Mouse (Mus musculus): ENCODE data around the gene Gm5475.

The Gm5475 gene

DNA sequence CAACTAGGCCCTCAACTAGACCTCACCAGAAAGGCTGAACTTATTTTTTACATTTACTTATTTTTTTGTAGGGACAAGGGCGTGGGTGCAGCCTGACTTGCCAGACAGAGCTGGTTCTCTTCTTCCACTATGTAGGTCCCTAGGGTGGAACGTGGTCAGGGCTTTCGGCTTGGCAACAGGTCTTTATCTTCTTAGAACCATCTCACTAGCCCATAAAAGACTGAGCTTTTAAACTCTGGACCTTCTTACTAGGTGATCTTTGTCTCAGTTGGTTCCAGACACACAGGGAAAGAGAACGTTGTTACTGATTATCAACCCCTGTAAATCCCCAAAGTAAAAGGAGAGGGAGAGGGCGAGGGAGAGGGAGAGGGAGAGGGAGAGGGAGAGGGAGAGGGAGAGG, 8.6 kb upstream of the Gm5475 start:
- DNase-seq (ENCODE audit: extremely low spot score, low read depth, low spot score) = no peak

DNA sequence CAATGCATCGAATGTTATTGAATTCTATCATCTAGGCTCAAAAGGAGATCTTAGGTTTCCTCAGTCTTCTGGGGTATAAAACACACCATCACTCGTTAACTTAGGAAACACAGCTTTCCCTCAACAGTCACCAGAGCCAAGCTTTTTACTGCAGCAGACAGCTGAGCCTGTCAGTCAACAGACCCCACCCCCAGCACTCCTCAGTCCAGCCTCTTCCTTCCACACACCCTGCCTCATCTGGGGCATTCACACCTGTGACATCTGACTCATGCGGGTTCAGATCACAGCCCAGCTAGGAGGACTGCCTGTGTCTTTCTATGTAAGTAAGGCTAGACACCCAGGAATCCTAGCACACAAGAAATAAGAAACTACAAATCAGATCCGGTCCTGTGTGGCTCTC, 7.9 kb upstream of the Gm5475 start:
- DNase-seq (ENCODE audit: extremely low spot score, low read depth, low spot score) = no peak

DNA sequence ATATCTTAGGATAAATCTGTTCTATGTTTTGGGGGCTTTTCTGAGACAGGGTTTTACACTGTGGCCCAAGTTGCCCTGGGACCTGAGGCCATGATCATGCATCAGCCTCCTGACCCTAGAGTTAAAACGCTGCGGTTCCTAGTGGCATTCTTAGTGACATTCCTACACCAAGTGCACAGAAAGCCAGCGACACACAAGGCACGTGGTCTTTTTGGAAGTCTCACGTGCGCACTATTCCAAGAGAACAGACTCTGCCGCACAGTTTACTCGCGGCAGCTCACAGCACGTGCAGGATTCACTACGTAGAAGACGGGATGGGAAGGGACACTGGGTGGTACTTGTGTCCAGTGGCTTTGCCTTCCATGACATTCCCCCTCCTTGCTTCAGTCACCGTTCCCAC, 7.0 kb upstream of the Gm5475 start:
- no peak for DNase-seq (ENCODE audit: extremely low spot score, low read depth, low spot score)

DNA sequence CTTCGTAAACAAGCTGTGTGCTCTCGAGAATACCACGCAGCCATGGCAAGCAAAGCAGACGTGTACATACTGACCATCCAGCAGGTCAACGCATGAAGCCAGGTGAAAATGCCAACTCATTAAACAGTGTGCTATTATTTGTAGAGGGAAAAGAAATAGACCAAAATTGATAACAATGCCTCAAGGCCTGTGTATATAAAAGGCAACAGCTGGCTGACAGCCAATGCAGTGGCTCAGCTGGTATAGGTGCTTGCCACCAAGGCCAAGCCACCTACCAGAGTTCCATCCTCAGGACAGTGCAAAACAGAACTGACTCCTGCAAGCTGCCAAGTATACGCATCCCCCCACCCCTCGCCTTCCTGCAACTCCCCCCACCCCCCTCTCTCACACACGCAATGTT, 6.3 kb upstream of the Gm5475 start:
- no peak for DNase-seq (ENCODE audit: extremely low spot score, low read depth, low spot score)

DNA sequence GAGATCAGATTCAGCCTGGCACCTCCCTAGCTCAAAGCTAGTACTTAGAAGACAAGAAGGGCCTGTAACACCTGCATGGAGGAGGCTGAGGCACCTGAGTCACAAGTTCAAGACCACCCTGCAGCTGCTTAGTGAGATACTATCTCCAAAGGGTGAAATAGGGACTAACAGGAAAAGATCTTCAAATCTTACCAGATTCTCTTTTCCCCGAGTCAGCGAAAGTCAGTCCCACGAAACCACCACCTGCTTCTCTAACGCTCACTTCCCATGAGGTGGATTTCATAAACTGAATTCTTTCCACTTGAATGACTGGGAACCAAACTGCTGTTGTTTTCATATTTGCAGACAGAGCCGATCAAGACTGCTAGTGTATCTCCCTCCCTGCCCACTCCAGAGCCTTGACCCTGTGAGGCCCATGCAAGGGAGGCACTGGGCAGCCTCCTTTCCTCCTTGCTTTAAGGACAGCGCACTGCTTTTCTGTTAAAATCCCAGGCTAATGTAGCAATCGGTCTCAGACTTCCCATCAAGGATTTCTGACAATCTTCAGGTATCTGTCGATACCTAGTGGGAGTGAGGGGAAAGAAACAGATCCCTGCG, 4.0 kb upstream of the Gm5475 start:
- DNase-seq (ENCODE audit: extremely low spot score, low read depth, low spot score) = no peak

DNA sequence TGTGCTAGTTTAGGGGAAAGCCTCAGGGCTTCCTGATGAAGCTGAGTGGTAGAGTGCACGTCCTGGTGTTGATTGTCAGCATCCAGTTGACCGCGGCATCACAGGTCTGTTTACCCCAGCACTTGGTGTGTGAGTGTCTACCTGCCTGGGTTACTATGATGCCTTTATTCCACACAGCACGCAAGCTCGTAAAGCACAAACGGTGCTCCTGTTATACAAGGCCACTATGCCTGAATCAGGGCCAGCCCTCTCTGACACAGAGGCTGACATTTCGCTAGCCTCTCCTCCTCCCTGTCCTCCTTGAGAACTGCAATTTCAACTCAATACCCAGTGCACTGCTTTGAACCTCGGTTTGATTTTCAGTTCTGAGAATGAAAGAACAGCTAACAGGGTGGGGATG, 2.6 kb upstream of the Gm5475 start:
- DNase-seq (ENCODE audit: extremely low spot score, low read depth, low spot score) = no peak

DNA sequence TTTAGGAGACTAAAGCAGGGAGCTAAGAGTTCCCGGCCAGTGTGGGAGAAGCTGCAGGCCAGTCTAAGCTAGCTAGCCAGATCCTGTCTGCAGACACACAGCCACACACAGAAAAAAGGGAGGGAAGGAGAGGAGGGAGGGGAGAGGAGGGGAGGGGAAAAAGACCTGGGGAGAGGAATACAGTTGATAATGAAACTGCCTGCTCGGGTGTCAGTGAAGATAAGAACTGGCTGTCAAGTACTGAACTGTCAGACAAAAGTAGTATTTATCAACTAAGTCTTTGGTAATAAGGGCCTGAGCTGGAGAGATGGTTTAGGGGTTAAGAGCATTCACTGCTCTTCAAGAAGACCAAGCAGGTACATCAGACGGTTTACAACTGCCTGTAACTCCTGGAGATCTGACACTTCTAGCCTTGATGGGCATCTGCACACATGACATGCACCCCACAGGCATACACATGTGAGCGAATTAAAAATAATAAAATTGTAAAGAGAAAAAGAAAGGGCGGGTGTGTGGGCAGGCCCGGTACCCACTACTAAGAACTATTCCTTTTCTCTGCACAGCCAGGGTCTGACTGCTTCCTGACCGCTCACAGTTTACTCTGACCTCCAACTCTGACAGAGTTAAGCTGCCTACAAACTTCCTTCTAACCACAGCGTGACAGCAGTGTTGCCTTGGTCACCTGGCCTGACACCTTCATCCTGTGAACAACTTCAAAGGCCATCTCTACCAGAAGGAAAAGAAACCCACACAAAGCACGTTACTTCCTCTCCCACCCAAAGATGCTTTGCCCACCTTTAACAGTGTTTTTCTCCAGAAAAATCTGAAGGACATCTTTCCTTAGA, 1.8 kb upstream of the Gm5475 start:
- no peak for DNase-seq (ENCODE audit: extremely low spot score, low read depth, low spot score)

DNA sequence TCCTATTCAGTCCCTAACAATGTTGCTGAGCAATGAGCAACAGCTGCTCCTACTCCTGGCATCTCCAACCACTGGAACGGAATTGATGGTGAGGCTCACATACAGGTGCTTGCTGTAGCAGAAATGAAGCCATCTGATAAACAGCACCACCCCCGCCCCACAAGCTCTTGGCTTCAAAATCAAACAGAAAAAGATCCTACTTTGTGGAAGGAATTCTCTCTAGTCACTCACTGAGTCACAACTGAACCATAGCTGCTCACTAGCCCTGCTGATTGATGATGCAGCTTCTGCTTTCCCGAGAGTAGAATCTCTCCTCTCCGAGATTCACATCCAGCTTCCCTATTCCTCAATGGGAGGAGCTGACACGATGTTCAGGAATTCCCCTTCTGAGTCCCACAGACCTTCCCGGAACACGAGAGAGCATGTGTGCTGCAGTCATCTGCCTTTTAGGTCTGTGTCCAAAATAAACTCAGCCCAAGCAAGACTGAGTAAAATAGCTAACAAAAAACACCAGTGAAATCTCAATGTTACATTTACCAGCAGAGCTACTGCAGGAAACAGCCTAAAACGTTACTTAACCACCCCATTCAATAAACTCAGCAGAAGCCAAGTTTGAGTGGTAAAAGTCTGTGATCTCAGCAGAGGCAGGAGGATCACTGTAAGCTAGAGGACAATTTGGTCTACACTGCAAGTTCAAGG, 739 bp upstream of the Gm5475 start:
- no peak for DNase-seq (ENCODE audit: extremely low spot score, low read depth, low spot score)

DNA sequence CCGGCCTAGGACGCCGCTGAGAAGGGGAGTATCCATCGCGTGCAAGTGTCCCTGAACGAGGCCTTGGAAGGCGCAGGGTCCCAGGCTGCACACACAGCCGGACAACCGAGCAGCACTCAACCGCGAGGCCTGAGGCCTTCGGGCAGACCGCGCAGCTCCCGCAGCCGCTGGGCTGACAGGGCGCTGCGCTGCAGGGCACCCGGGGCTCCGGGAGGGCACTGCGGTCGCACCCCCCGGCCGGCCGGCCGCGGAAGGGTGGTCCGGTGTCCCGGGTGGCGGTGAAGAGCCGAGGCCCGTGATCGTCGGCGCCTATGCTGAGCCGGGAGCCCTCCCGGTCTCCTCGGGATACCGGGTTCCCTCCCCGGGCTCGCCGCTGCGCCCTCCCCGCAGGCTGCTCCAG, 529 bp downstream of the Gm5475 start:
- no peak for DNase-seq (ENCODE audit: extremely low spot score, low read depth, low spot score)

DNA sequence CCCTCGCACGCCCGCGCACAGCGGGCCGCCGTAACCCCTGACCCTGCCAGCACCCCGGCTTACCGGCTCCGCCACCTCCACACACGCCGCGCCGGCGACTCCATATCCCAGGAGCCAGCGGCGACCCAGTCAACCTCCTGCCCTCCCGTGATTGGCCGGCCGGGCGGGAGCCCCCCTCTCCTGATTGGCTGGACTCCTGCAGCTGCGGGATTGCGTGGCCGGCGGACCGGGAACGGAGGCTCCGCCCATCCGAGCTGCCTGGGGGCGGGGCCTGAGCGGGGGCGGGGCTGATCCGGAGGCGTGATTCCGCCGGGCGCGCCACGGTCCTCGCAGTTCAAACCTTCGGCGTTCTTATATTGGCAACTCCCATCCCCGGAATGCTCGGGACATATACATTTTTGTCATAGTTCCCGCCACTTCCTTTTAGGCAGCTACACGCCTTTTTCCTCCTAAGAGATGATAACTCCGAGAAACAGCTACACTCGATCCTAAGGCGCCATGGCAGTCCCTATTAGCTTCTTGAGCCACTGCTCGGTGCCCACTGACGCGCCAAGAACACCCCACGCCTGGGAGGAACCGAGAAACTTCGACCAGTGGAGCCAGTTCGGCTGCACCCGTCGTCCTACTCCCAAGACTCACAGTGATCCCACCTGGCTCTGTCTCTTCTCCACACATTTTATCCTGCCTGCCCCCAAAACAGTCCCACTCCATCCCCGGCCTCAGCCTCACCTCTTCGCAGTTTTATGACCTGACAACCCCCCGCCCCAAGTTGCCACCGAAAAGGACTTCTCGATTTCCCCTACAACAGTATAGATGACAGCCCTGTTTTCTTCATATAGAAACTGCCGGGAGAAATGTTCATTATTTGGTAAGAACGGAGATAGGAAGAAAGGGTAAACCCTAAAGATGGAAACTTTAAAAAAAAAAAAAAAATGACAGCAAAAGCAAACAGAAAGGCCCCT, 1.2 kb downstream of the Gm5475 start:
- peak; percentile 56 for DNase-seq (ENCODE audit: extremely low spot score, low read depth, low spot score)

DNA sequence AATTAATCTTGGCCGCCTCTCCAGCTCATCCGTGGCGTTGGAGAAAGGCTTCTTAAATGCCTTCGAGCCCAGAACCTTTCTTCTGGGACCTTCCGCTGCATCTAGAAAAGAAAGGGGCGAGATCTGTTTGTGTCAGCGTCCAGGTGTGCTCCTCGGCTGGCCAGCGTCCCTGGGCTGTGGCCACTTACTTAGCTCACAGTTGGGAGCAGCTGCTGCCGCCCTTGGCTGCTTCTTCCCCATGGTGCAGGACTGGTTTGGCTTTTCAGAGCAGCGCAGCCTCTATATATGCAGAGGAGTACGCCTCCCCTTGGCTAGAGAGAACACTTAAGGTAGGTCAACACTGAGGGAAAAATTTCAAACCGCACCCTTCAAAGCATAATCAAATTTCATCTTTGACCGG, 2.0 kb downstream of the Gm5475 start:
- no peak for DNase-seq (ENCODE audit: extremely low spot score, low read depth, low spot score)

DNA sequence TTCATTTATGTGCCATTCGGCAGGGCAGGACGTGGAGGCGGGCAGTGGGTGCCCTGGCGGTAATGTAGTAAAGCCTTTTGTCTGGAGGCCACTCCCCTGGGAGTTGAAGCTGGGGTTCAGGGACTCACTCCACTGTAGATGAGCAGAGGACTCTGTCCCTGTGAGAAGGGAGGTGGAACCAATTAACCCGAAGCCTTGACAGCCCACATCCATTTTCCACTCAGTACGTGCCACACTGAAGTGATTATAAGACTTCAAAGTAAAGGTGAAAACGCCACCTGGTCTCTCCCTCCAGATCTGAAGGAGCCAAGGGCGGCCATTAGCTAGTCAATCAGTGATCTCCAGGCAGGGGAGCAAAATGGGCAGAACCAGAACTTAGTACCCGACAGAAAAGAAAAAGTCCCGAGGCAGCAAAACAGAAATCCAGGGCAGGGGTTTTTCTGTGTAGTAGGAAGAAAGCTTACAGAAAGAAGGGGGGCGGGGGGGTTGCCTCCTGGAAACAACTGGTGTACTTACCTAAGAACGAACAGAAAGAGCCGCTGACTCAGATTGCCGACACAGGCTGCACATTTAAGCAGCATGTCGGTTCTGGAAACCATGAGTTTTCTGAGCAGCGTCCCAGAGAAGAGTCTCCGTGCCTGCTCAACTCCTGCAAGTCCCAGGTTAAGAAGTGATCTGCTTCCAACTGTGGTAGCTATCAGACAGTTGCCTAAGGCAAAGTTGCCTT, 2.6 kb downstream of the Gm5475 start, which contains the start of gene Slc11a2:
Gene Slc11a2, minus strand, starts transcription at position 677 of the 727 bp plus-strand sequence.
- peak; percentile 56 for DNase-seq (ENCODE audit: extremely low spot score, low read depth, low spot score)

DNA sequence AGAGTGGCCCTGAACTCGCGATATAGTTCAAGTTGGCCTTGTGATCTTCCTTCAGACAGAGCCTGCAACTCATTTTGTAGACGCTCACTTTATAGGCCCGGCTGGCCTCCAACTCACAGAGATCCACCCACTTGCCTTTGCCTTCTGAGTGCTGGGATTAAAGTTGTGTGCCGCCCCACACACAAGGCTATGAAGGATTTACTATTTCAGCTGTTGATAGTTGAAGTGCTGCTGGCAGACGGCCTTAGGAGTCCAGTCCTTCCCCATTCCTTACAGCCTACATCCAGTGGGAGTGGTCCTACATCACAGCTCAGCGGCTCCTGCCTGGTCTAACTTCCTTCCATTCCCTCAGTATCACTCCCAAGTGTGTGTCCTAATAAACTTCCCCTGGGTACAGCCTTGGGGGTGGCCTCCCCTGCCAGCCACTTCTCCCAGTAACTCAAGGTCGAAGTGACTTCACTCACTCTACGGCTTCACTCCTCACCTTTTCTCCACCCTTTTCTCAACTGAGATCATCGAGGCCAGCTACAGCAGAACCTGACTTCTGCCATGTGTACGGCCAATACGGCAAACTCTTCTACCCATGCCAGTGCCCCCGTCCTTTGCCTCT, 6.5 kb downstream of the Gm5475 start:
- no peak for DNase-seq (ENCODE audit: extremely low spot score, low read depth, low spot score)

DNA sequence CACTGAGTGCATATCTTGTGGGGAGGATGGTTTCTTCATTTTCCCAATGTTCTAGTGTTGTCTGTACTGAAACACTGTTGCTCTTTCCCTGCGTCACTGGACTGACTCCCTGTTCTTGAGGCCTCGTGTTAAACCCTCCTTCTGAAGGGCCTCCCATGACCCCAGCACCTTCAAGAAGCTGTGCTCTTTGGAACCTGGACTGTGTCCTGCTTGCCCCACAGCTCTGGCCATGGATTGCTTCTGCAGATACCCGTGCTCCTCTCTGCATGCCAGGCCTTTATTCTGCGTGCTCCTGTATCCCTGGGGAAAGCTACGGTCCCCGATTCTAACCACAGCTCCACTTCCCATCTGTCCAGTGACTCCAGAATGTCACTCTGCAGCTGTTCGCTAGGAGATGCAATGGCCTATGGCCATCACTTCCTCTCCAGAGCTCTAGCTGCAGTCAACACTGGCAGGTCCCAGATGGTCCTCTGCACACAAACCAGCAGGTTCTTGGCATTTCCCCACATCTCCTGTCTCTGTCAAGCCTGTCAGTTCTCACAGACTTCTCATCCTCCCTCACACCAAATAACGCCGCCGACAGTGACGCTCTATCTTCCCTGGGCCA, 8.1 kb downstream of the Gm5475 start:
- no peak for DNase-seq (ENCODE audit: extremely low spot score, low read depth, low spot score)

DNA sequence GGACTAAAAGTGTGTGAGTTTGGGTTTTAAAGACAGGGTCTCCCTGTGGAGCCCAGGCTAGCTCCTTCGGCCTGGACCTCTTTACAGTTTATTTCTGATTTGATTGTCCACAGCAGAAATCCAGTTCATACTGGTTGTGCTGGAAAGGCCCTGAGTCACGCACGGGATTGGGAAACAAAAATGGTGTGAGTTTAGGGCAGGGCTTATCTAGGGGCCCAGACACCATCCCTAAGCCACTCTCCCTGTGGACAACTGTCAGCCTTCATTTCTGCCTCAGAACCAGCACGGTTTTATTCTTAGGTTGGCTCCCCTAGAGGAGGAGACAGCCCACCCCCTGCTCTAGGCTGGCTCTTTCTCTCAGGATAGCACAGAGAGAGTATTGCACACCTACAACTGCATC, 11.3 kb downstream of the Gm5475 start:
- no peak for DNase-seq (ENCODE audit: extremely low spot score, low read depth, low spot score)

DNA sequence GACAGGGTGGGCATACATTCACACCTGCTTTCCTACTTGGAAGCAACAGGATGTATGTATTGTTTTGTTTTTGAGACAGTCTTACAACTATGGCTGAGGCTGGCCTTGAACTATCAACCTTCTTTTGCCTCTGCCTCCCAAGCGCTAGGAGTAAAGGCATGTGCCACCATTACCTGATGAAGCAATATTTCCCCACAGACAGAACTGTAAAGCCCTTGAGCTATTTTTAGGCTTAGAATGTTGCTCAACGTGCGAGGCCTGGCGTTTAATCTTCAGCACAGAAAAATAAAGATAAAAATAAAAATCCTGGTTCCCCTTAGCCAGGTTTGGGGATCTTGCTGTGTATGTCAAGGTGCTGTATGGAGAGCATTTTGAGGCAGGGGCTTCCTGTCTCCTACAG, 14.2 kb downstream of the Gm5475 start:
- DNase-seq (ENCODE audit: extremely low spot score, low read depth, low spot score) = no peak

DNA sequence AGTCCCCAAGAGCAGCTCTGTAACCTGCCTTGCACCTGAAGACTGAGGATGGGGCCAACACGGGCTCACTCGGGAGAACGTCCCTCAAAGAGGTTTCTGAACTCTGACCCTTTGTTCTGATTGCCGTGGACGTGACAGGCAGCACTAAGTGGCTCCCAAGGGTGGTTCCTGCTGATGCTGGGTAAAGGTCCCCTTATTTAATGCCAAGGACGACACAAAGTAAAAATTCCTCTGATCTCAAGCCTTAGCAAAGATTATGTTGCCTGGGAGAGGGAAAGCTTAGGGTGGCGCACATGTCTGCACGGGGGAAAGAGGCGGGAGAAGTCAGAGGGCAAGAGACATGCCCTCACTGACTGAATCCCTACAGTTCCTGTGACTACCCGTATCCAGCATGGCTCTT, 14.6 kb downstream of the Gm5475 start:
- no peak for DNase-seq (ENCODE audit: extremely low spot score, low read depth, low spot score)

DNA sequence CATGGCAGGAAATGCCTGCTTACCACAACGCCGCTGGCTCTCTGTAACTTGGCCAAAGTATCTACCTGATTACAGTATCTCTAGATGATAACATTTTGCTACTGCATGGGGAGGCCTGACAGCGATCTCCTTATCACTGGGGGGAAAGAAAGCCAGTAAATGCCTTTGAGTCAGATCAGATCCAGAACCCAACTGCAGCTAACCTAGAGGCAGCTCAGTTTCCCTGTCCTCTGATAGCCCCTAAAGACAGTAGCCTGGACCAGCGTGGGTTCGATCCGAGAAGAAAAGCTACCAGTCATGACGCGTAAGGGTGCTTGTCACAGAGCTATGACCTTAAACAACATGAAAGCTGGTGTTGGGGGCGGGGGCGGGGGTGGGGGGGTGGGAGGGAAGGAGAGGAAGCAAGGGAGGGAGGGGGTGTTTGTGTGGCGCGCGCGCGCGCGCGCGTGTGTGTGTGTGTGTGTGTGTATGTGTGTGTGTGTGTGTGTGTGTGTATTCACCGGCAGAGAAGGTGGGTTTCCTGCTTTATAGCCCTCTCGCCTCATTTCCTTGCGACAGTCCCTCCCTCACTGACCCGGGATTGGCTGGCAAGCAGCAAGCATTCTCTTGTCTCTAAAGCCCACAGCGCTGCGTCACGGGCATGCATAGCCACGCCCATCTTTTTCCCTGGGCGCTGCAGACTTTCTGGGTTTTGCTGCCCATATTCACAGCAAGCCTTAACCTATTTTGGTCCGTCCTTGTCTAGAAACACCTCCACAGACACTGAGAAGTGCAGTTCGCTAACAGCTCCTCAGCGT, 21.4 kb downstream of the Gm5475 start:
- DNase-seq (ENCODE audit: extremely low spot score, low read depth, low spot score) = peak; percentile 57

DNA sequence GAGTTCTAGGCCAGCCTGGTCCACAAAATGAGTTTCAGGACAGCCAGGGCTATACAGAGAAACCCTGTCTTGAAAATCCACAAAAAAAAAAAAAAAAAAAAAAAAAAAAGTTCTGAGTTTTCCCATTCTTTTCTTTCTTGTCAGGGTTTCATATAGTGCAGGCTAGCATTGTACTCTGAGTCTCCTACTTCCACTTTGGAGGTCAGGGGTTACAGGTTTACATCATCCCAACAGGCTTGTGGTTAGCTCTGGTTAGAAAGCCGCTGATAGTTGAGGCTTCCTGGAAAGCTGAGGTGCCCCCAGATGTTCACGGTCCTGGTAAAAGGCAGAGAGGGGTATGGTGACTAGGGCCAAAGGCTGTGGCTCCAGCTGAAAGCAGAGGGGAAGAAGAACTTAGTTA, 24.9 kb downstream of the Gm5475 start:
- no peak for DNase-seq (ENCODE audit: extremely low spot score, low read depth, low spot score)

Data from hindlimb bud, embryonic 11.5 days (tissue).